Mouse (Mus musculus): ENCODE data around the gene C1qa. TPM values are rescaled to one million over a fixed set of nuclear protein-coding genes. Genes with fewer than 3 reads are reported as not detected.

C1qa gene
- polyA plus RNA-seq, 1 experiment from 2014 or later: 50.0 TPM

DNA sequence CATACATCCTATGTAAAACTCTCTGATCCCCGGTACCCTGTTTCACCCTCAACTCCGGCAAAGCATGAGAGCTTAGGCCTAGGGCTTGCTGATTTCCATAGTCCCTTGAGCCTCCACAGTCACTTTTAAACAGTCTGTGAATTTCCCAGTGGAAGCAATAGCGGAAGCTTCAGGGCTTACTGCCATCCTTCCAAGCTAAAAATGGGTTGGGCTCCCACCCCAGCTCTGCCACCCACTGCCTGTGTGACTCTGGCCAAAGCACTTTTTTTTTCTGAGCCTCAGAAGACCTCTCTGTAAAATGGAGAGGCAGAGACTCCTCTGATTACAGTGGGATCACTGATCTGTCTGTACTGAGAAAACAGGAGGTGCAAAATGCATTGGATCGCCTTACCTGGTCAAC, 50.0 kb downstream of the C1qa start:
- WGBS: 73% methylated on average over 4 of the region's 4 CpGs
- Histone ChIP-seq H3K4me2 (replicated peaks) (no peak overlapping the region), H3K4me3 (replicated peaks) (no peak overlapping the region), H3K27me3 (replicated peaks) (no peaks in the 10 kb centered on the region), H3K27ac (no peak overlapping the region), H3K36me3 (no peaks in the 10 kb centered on the region), H3K4me1 (replicated peaks) (no peaks in the 10 kb centered on the region), H3K9me3 (no peaks in the 10 kb centered on the region), H3K9ac (no peak overlapping the region)
- ATAC-seq: no peak

GRCm38 (mm10) chr4:136847166-136847565, 51.4 kb downstream of the C1qa start:
- no peak overlapping the region for H3K9ac ChIP-seq
- H3K4me3 ChIP-seq (replicated peaks): no peak overlapping the region
- H3K27ac ChIP-seq: no peak overlapping the region
- no peaks in the 10 kb centered on the region for H3K36me3 ChIP-seq
- H3K9me3 ChIP-seq: no peaks in the 10 kb centered on the region
- 80% methylated on average over 6 of the region's 6 CpGs for WGBS
- peaks cover 3% of the 10 kb centered on the region; the same call in 1 of the 2 replicates for H3K4me1 ChIP-seq (replicated peaks)
- no peaks in the 10 kb centered on the region for H3K27me3 ChIP-seq (replicated peaks)
- no peak for ATAC-seq
- H3K4me2 ChIP-seq (replicated peaks): no peak overlapping the region

Other genes with a start within 250 kb of the C1qa start
- 8.2 and 8.9 TPM in 2 replicates for gene Ephb2, start 62.8 kb downstream of the C1qa start, polyA plus RNA-seq (2015; fragmentation: Nextera tagmentation; extraction: Ambion mirVana)
- gene C1qb, start 12.6 kb downstream of the C1qa start, polyA plus RNA-seq (2015; fragmentation: Nextera tagmentation; extraction: Ambion mirVana): 67.2 and 68.8 TPM in 2 replicates
- gene C1qc, start 5.7 kb downstream of the C1qa start, polyA plus RNA-seq (2015; fragmentation: Nextera tagmentation; extraction: Ambion mirVana): 33.3 and 36.3 TPM in 2 replicates
- 0.80 and 0.84 TPM in 2 replicates for gene Epha8, start 58.0 kb upstream of the C1qa start, polyA plus RNA-seq (2015; fragmentation: Nextera tagmentation; extraction: Ambion mirVana)
- 2.9 and 3.9 TPM in 2 replicates for gene Zbtb40, start 150.0 kb upstream of the C1qa start, polyA plus RNA-seq (2015; fragmentation: Nextera tagmentation; extraction: Ambion mirVana)

Data from intestine, embryonic 15.5 days (tissue).